Mouse (Mus musculus) midbrain, embryonic 13.5 days (tissue): Measurements from ENCODE around the gene Tex50. TPM values are rescaled to one million over a fixed set of nuclear protein-coding genes. Genes with fewer than 3 reads are reported as not detected.

Source experiments
- ATAC-seq: fragments of 200-750 bp; cut with Nextera tagmentation; 2 replicates; pipeline ENCODE4 v1.8.0; 2017; ENCODE audit warnings: mild to moderate bottlenecking, moderate TSS enrichment, moderate library complexity
- H3K27ac ChIP-seq: fragments of 300-500 bp; sonication (generic); 2 replicates; pipeline ENCODE4 v1.5.1; 2015; ENCODE audit warnings: inconsistent platforms, mild to moderate bottlenecking, moderate library complexity
- H3K27me3 ChIP-seq: fragments of 300-500 bp; sonication (generic); 2 replicates; pipeline ENCODE4 v1.6.1; 2015; ENCODE audit warnings: mild to moderate bottlenecking, inconsistent platforms
- H3K36me3 ChIP-seq: fragments of 300-500 bp; sonication (generic); 2 replicates; pipeline ENCODE4 v1.6.1; 2015; ENCODE audit warnings: mild to moderate bottlenecking, inconsistent platforms
- H3K4me1 ChIP-seq: fragments of 300-500 bp; sonication (generic); replicated peaks from 2 replicates; pipeline ENCODE4 v1.6.1; 2015; ENCODE audit warnings: inconsistent platforms
- H3K4me2 ChIP-seq: fragments of 300-500 bp; sonication (generic); replicated peaks from 2 replicates; pipeline ENCODE4 v1.6.1; 2015; ENCODE audit warnings: moderate library complexity, mild to moderate bottlenecking, inconsistent platforms
- H3K4me3 ChIP-seq: fragments of 300-500 bp; sonication (generic); replicated peaks from 2 replicates; pipeline ENCODE4 v1.5.1; 2015; ENCODE audit warnings: mild to moderate bottlenecking, inconsistent platforms
- H3K9ac ChIP-seq: fragments of 300-500 bp; sonication (generic); replicated peaks from 2 replicates; pipeline ENCODE4 v1.6.1; 2015; ENCODE audit warnings: mild to moderate bottlenecking, inconsistent platforms
- H3K9me3 ChIP-seq: fragments of 300-500 bp; sonication (generic); 2 replicates; pipeline ENCODE4 v1.6.1; 2016; ENCODE audit warnings: mild to moderate bottlenecking, inconsistent platforms
- WGBS: fragments of 180-500 bp; shearing (Covaris S2); methylation state at CpG from one replicate; pipeline ENCODE4 v1.1.7; 2015; 5-methylcytosine and 5-hydroxymethylcytosine counted together
- polyA plus RNA-seq: library from polyadenylated mRNA; unstranded; fragments of >200 nt; fragmentation: Nextera tagmentation; extraction: Ambion mirVana; gene quantifications from 2 replicates; pipeline ENCODE4 v1.2.1, GENCODE M21; 2015

Gene Tex50
- polyA plus RNA-seq, 1 experiment from 2014 or later: 0.66 TPM

- Histone ChIP-seq H3K9me3 (no peaks in the 10 kb centered on the region), H3K4me2 (no peak overlapping the region), H3K4me3 (no peak overlapping the region), H3K27ac (no peak overlapping the region), H3K4me1 (no peaks in the 10 kb centered on the region), H3K9ac (no peak overlapping the region), H3K36me3 (peaks cover 20% of the 10 kb centered on the region), H3K27me3 (no peaks in the 10 kb centered on the region)
- ATAC-seq: no peak
- 87% methylated on average over 8 of the region's 8 CpGs for WGBS
These were observed 49.9 kb downstream of the Tex50 start for GRCm38 (mm10) chr1:161109216-161109615.

Other genes with a start within 250 kb of the Tex50 start
- 3.8 and 4.1 TPM in 2 replicates for gene Serpinc1, start 180.7 kb downstream of the Tex50 start, polyA plus RNA-seq
- 13.6 and 14.1 TPM in 2 replicates for gene Zbtb37, start 124.5 kb downstream of the Tex50 start, polyA plus RNA-seq
- gene Dars2, start 88.7 kb downstream of the Tex50 start, polyA plus RNA-seq: 29.5 and 31.5 TPM in 2 replicates
- gene Cenpl, start 88.6 kb downstream of the Tex50 start, polyA plus RNA-seq: 19.1 and 22.1 TPM in 2 replicates
- 17.1 and 19.5 TPM in 2 replicates for gene Klhl20, start 27.8 kb downstream of the Tex50 start, polyA plus RNA-seq
- 10.7 and 13.4 TPM in 2 replicates for gene Ankrd45, start 16.6 kb downstream of the Tex50 start, polyA plus RNA-seq
- 211 and 220 TPM in 2 replicates for gene Prdx6, start 91.9 kb upstream of the Tex50 start, polyA plus RNA-seq
- not detected in 2 replicates for gene Tnfsf4, start 236.1 kb upstream of the Tex50 start, polyA plus RNA-seq